Mouse (Mus musculus) lung, adult 10 weeks (tissue): ENCODE results near the gene Il10. TPM values are rescaled to one million over a fixed set of nuclear protein-coding genes. Genes with fewer than 3 reads are reported as not detected.

Source experiments
- polyA plus RNA-seq: library from polyadenylated mRNA; stranded (reverse); fragments of 350-450 nt; fragmentation: Illumina TruSeq; extraction: RNeasy Lipid Tissue Mini Kit (QIAGEN cat#74804); gene quantifications from one replicate; pipeline ENCODE4 v1.2.3, GENCODE M21; 2014; ENCODE audit warnings: low read depth, low replicate concordance; ENCODE audit not compliant: insufficient read depth

The Il10 gene
- polyA plus RNA-seq, result 0.18 TPM

GRCm38 (mm10) chr1:131019492-131020098 is at the start of gene Il10:
Gene Il10, plus strand, starts transcription at chr1:131019845.

Other genes with a start within 250 kb of the Il10 start
- gene Fcamr, start 218.9 kb upstream of the Il10 start, polyA plus RNA-seq, result 0.31 TPM
- gene Pigr, start 193.2 kb upstream of the Il10 start, polyA plus RNA-seq, result 19.6 TPM
- gene Fcmr, start 154.2 kb upstream of the Il10 start, polyA plus RNA-seq, result 22.6 TPM
- not detected for gene Il24, start 132.4 kb upstream of the Il10 start, polyA plus RNA-seq
- gene Il20, start 108.4 kb upstream of the Il10 start, polyA plus RNA-seq, result not detected
- not detected for gene Il19, start 79.7 kb upstream of the Il10 start, polyA plus RNA-seq
- 85.4 TPM for gene Mapkapk2, start 78.0 kb downstream of the Il10 start, polyA plus RNA-seq
- gene Dyrk3, start 118.5 kb downstream of the Il10 start, polyA plus RNA-seq, result 1.7 TPM
- gene Eif2d, start 133.3 kb downstream of the Il10 start, polyA plus RNA-seq, result 28.3 TPM
- 13.1 TPM for gene Rassf5, start 225.4 kb downstream of the Il10 start, polyA plus RNA-seq